Mouse (Mus musculus) midbrain, postnatal 0 days (tissue): ENCODE results near the gene Omt2a. TPM values are rescaled to one million over a fixed set of nuclear protein-coding genes. Genes with fewer than 3 reads are reported as not detected.
"Not testable (repeated sequence)": the region's sequence is repeated elsewhere in the genome, so short reads cannot be mapped to it uniquely, and the experiment has no call there.

ENCODE experiments used
- ATAC-seq: fragments of 200-750 bp; cut with Nextera tagmentation; 2 replicates; pipeline ENCODE4 v1.8.0; 2017; ENCODE audit warnings: moderate number of reproducible peaks, mild to moderate bottlenecking, moderate TSS enrichment, moderate library complexity; ENCODE audit not compliant: low FRiP score
- DNase-seq: peaks from one replicate; pipeline ENCODE4 v3.0.0-alpha.2; 2015; ENCODE audit warnings: low spot score
- H3K27ac ChIP-seq: fragments of 300-500 bp; sonication (generic); 2 replicates; pipeline ENCODE4 v1.5.1; 2014; ENCODE audit warnings: low read depth, mild to moderate bottlenecking, low read length, mixed read lengths
- H3K27me3 ChIP-seq: fragments of 300-500 bp; sonication (generic); 2 replicates; pipeline ENCODE4 v1.6.1; 2014; ENCODE audit warnings: low read length, control low read depth, mixed read lengths; ENCODE audit not compliant: insufficient read depth
- H3K36me3 ChIP-seq: fragments of 300-500 bp; sonication (generic); 2 replicates; pipeline ENCODE4 v1.6.1; 2014; ENCODE audit warnings: low read length, control low read depth, mixed read lengths; ENCODE audit not compliant: insufficient read depth
- H3K4me1 ChIP-seq: fragments of 300-500 bp; sonication (generic); 2 replicates; pipeline ENCODE4 v1.6.1; 2014; ENCODE audit warnings: mild to moderate bottlenecking, control low read depth, antibody characterized with exemption, low read length, mixed read lengths; ENCODE audit not compliant: insufficient read depth
- H3K4me2 ChIP-seq: fragments of 300-500 bp; sonication (generic); 2 replicates; pipeline ENCODE4 v1.6.1; 2014; ENCODE audit warnings: low read depth, mild to moderate bottlenecking, low read length, mixed read lengths; ENCODE audit not compliant: poor library complexity, severe bottlenecking
- H3K4me3 ChIP-seq: fragments of 300-500 bp; sonication (generic); 2 replicates; pipeline ENCODE4 v1.5.1; 2014; ENCODE audit warnings: low read depth, mild to moderate bottlenecking, low read length, moderate library complexity
- H3K9ac ChIP-seq: fragments of 300-500 bp; sonication (generic); replicated peaks from 2 replicates; pipeline ENCODE4 v1.6.1; 2014; ENCODE audit warnings: mild to moderate bottlenecking, low read length, moderate library complexity, mixed read lengths; ENCODE audit not compliant: poor library complexity, severe bottlenecking
- H3K9me3 ChIP-seq: fragments of 300-500 bp; sonication (generic); 2 replicates; pipeline ENCODE4 v1.6.1; 2016; ENCODE audit warnings: low read length, control low read depth
- CTCF ChIP-seq: IDR thresholded peaks from 2 replicates; pipeline ENCODE4 v1.5.1; 2016; ENCODE audit warnings: antibody characterized with exemption, mild to moderate bottlenecking
- WGBS: fragments of 180-500 bp; shearing (Covaris S2); extraction: QIAGEN DNeasy Blood & Tissue Kit; methylation state at CpG from one replicate; pipeline ENCODE4 v1.1.7; 2014; 5-methylcytosine and 5-hydroxymethylcytosine counted together
- polyA plus RNA-seq: library from polyadenylated mRNA; unstranded; fragments of >200 nt; fragmentation: Nextera tagmentation; extraction: Ambion mirVana; gene quantifications from 2 replicates; pipeline ENCODE4 v1.2.1, GENCODE M21; 2015
- total RNA-seq: library from RNA; depleted of rRNA; stranded (reverse); fragments of >200 nt; gene quantifications from 2 replicates; pipeline ENCODE4 v1.2.3, GENCODE M21; 2014

Gene Omt2a
- total and polyA plus RNA-seq, 2 experiments from 2014 or later: not detected

- no peak for TF ChIP-seq CTCF
- WGBS: 81% methylated on average over 3 of the region's 3 CpGs
Measured at GRCm38 (mm10) chr9:78347004-78347403, 32.4 kb upstream of the Omt2a start.

GRCm38 (mm10) chr9:78345235-78345634, 30.6 kb upstream of the Omt2a start:
- WGBS: 73% methylated on average over 4 of the region's 4 CpGs
- not testable (repeated sequence) for H3K4me2 ChIP-seq, H3K27ac ChIP-seq, H3K9me3 ChIP-seq, DNase-seq, H3K4me1 ChIP-seq, H3K36me3 ChIP-seq, H3K9ac ChIP-seq, ATAC-seq, H3K4me3 ChIP-seq, H3K27me3 ChIP-seq

More at GRCm38 (mm10) chr9:78347004-78347403, 32.4 kb upstream of the Omt2a start:
- Histone ChIP-seq H3K9me3 (no peaks in the 10 kb centered on the region), H3K4me3 (no peak overlapping the region), H3K4me1 (no peaks in the 10 kb centered on the region), H3K27ac (no peak overlapping the region), H3K36me3 (no peaks in the 10 kb centered on the region), H3K27me3 (no peaks in the 10 kb centered on the region), H3K4me2 (no peak overlapping the region), H3K9ac (no peak overlapping the region)
- no peak for ATAC-seq
- no peak for DNase-seq

DNA sequence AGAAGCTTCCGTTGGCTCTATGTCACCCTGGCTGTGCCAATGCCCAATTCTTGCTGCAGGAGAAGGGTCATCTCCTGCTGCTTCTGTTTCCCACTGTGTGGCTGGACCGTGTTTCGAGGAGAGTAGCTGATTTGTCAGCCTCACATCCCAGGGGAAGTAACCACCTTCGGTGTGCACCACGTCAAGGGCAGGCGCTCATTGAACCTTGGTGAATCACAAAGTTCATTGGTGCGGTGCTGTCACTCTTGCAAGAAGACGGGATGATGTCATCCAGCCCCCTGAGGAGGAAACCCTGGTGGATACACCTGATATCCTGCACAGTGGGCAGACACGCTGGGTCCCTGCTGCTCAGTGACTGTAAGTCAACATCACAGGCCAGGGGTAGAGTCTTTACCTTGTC, 28.5 kb upstream of the Omt2a start:
- H3K4me3 ChIP-seq, H3K4me1 ChIP-seq, DNase-seq, H3K36me3 ChIP-seq, H3K9me3 ChIP-seq, H3K9ac ChIP-seq, ATAC-seq, H3K27ac ChIP-seq, H3K4me2 ChIP-seq, H3K27me3 ChIP-seq: not testable (repeated sequence)
- 90% methylated on average over 9 of the region's 9 CpGs for WGBS

DNA sequence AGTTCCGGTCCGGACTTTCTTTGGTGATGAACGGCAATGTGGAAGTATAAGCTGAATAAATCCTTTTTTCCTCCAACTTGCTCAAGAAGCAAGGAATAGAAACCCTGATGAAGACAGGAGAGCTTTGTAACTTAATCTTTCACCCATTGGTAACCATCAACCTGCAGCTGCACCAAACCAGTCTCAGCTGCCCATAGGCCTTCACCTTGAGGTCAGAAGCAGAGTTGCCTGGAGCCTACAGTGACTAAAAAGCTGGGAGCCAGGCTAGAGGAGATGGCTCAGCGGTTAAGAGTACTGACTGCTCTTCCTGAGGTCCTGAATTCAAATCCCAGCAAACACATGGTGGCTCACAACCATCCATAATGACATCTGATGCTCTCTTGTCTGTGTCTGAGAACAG, 27.9 kb upstream of the Omt2a start:
- WGBS: 90% methylated on average over 4 of the region's 4 CpGs
- H3K27me3 ChIP-seq, H3K9me3 ChIP-seq, DNase-seq, H3K27ac ChIP-seq, ATAC-seq, H3K4me2 ChIP-seq, H3K36me3 ChIP-seq, H3K9ac ChIP-seq, H3K4me1 ChIP-seq, H3K4me3 ChIP-seq: not testable (repeated sequence)

DNA sequence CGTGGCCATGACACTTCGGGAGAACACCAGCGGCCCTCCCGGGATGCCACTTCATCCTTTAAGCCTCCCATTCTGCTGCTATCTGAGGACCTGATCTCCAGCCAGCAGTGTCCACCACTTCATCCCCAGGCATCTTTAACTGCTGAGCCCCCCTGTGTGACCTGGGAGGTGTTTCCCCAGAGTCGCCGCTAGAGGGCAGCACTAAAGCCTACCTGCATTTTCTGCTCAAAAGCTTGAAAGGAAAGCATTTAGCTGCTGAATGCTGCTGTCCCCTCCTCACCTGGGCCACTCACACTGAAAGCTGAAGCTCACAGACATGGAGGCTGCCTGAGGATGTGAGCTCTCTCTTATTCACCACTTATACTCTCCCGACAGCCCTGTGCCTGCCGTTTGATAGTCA, 25.7 kb upstream of the Omt2a start:
- not testable (repeated sequence) for H3K9me3 ChIP-seq, H3K27me3 ChIP-seq, H3K4me1 ChIP-seq, H3K4me3 ChIP-seq, H3K27ac ChIP-seq, H3K9ac ChIP-seq, H3K36me3 ChIP-seq
- ATAC-seq (peak; percentile 56), DNase-seq (peak; percentile 51)
- H3K4me2 ChIP-seq: peak overlapping the region; percentile 18; the same call in 1 of the 2 replicates
- WGBS: 6% methylated on average over 8 of the region's 8 CpGs
- peak; percentile 87 for TF ChIP-seq CTCF

GRCm38 (mm10) chr9:78337050-78337449, 22.5 kb upstream of the Omt2a start:
- DNase-seq: peak; percentile 18

GRCm38 (mm10) chr9:78327289-78327688, 12.7 kb upstream of the Omt2a start, which contains the start of gene Omt2b:
Gene Omt2b (plus strand): TSS chr9:78327589.
- H3K9ac ChIP-seq, H3K4me2 ChIP-seq, H3K27ac ChIP-seq, DNase-seq, H3K9me3 ChIP-seq, H3K27me3 ChIP-seq, ATAC-seq, H3K36me3 ChIP-seq, H3K4me3 ChIP-seq, H3K4me1 ChIP-seq: not testable (repeated sequence)
- WGBS: 82% methylated on average over 1 of the region's 1 CpGs

More at GRCm38 (mm10) chr9:78337050-78337449, 22.5 kb upstream of the Omt2a start:
- not testable (repeated sequence) for H3K4me1 ChIP-seq, H3K4me2 ChIP-seq, H3K9ac ChIP-seq, H3K36me3 ChIP-seq, H3K9me3 ChIP-seq, H3K4me3 ChIP-seq, H3K27me3 ChIP-seq, H3K27ac ChIP-seq, ATAC-seq
